Mouse (Mus musculus) thymus, adult 18-20 months (tissue): ENCODE results near the gene Med12l.
"Not testable (repeated sequence)": the region's sequence is repeated elsewhere in the genome, so short reads cannot be mapped to it uniquely, and the experiment has no call there.

Source experiments
- DNase-seq, 2 experiments: peaks; one replicate each; pipeline ENCODE4 v3.0.0; 2022; ENCODE audit warnings: mixed read lengths in 2 of 2

The Med12l gene

GRCm38 (mm10) chr3:59102146-59102545, 96.5 kb downstream of the Med12l start:
- DNase-seq: no peak

GRCm38 (mm10) chr3:59104462-59104861, 98.8 kb downstream of the Med12l start:
- DNase-seq: no peak

DNA sequence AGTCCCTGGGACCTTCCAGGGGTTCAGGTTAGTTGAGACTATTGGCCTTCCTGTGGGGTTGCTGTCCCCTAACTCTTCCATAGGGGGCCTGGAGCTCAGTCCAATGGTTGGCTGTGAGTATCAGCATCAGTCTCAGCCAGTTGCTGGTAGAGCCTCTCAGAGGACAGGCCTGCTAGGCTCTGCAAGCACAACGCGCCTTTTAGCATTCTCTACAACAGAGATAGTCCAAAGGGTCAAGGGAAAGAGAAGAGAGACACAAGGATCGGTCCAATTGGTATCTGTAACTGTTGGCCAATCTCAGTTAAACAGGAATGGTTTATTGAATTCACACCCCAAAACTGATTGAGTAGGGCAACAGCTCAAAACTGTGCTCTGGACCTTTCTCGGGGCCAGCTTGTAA, 101.8 kb downstream of the Med12l start:
- DNase-seq: no peak

GRCm38 (mm10) chr3:59109834-59110233, 104.2 kb downstream of the Med12l start:
- not testable (repeated sequence) for DNase-seq

- DNase-seq: no peak
These were observed 106.3 kb downstream of the Med12l start for GRCm38 (mm10) chr3:59111944-59112343.

GRCm38 (mm10) chr3:59113291-59113690, 107.7 kb downstream of the Med12l start:
- DNase-seq: not testable (repeated sequence)

GRCm38 (mm10) chr3:59113973-59114517, 108.4 kb downstream of the Med12l start:
- DNase-seq: no peak

DNA sequence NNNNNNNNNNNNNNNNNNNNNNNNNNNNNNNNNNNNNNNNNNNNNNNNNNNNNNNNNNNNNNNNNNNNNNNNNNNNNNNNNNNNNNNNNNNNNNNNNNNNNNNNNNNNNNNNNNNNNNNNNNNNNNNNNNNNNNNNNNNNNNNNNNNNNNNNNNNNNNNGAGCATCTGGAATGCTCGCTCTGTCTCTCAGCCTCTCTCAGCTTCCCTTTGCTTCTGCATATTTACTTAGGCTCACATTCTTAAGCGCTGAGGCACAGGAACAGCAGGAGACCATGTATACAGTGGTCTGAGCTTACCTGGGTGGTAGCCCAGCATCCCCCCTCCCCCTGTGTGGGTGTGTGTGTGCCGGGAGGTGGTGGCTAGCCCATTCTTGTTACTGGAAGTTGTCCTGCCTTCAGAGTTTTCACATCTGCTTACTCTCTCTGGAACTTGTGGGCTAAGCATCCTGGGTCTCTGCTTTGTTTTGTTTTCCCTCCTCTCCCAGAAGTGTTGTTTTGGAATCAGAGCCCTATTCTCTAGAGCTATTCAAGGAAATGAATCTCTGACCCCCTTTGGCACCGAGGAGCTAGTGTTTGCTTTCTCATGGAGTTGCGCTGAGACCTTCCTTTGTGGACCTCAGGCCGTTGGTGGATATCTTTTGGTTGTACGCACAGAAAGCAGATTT, 115.6 kb downstream of the Med12l start:
- DNase-seq: no peak

DNA sequence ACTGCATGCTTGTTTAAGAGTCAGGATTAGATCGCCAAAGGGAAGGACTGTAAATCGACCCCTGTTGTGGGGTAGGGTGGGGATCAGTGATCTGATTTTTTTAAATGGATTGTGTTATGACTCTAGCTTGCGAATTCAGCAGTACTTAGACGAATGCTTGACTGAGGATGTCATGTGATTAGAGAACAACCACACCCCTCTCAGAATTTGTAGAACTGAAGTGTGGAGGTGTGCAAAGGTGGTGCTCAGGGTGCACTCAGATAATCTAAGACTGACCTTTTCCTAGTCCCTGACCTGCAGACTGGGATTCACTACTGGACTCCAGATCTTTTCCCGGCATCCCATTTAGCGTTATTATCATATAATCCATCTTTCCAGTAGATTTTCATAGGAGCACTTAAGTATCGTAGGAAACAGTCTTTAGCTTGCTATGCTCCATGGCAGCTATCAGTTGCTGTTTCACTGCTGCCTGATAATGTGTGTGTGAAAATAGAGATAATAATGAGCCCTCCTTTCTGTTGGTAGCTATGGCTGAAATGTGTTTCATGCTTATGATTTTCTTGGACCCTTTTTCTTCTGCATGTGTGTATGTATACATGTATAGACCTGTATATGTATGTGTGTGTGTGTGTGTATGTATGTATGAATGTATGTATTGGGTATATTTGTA, 116.3 kb downstream of the Med12l start:
- no peak for DNase-seq

DNA sequence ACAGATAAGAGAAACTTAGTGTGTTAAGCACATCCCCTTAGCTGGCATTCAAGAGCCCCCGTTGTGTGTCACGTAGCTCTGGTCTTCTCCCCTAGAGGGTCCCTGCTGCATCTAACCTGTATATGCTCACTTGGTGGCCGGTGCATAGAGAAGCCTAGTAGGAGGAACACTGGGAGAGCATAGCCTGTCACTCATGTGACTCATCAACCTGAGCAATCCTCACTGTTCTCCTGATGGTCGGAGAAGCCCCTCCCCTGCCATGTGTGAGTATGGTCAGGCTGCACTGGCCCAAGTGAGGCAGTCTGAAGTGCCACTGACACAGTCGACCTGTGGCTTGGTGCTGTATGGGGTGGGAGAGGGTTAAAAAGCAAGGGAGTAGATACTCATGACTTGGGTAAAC, 119.4 kb downstream of the Med12l start:
- DNase-seq: no peak

DNA sequence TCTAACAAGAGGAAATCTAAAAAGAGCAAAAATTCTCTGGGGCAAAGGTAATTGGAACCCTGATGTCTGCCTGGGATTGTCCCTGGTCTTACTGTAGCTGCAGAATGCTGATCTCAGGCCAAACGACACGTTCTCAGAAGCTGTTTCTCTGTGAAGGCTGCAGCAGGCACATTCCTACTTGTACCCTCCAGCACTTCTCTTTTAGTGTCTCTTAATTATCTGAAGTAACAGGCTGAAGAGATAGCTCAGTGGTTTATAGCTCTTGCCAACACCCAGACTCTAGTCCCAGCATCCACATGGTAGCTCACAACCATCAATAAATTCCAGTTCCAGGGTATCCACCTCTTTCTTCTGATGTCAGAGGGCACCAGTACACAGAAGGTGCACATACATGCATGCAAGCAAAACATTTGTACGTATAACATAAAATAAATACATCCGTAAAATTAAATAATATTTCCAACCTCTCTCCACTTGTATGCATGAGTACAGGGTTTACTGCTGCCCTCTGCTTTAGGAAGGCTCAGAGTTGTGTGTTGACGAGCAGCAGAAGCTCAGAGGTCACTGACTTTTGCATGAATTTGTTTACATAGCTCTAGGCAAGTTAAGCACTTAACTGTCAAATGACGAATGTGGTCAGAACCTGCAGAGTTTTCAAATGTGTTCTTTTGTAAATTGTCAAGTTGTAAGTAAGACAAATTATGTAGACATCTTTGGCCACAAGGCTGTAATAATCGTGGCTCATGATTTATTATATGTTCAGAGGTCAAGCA, 120.3 kb downstream of the Med12l start:
- no peak for DNase-seq

DNA sequence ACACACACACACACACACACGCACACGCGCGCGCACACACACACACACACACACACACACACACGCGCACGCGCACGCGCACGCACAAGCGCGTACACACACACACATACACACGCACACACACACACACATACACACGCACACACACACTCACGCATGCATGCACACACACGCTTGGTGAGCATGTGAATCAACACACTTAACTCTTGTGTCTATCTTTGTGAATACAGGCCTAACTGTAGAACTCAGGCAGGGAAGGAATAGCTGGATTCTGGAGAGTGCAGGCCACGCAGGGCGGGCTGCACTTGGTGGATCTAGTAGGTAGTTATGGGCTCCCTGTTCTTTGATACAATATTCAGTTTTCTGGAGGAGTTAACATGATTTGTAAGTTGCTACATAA, 123.1 kb downstream of the Med12l start:
- no peak for DNase-seq

DNA sequence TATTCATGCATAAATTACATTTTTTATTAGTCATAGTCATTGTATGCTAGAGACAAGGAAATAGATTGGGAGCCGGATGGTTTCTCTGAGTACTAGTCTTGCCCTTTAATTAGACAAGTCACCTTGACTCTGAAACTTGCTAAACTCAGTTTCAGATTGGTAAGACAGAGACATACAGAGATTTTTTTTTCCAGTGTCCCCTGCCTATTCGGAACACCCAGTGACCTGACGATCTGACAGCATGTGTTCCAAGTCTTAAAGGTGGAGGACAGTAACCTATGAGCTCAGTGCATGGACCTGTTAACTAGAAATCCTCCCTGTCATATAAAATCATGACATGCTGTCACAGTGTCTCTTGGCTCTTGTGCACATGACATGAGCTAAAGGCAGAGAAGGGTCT, 123.9 kb downstream of the Med12l start:
- no peak for DNase-seq

- peak in 1 of 2 experiments; percentile 17 for DNase-seq
These were observed 124.8 kb downstream of the Med12l start for GRCm38 (mm10) chr3:59130431-59130830.

DNA sequence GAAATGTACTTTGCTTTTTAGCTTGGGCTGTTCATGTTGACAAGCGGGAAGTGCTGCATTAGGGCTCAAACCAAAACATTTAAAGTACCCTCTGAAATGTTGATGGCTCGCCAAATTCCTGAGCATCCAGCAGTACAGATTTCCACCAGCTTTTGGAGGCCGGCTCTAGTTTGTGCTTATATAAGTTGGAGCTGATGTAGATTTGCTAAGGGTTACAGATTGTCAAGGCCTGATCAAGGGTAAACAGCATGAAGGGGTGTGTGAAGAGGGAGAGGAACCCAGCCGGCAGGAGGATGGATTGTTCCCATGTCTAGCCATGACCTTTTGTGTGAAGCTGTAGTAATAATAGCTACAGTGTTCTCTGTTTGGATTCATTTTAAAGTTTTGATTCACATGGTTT, 125.5 kb downstream of the Med12l start:
- no peak for DNase-seq

GRCm38 (mm10) chr3:59131966-59132365, 126.3 kb downstream of the Med12l start:
- DNase-seq: no peak

DNA sequence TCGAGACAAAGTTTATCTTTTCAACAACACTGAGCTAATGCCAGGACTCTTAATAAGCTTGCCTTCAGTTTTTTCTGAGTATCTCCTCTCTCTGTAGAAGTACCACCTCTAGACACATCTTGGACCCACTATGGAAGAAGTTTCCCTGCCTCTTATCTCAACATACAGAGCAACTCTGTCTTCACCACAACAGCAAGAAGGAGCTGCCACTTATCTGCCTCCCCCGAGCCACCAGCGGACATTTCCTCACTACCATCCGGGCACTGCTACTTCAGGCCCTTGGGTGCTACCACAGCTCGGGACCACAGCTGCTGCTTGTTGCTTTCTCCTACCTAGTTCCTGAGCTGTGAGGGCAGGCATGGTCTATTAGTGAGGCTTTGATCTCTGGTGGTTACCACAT, 127.6 kb downstream of the Med12l start:
- DNase-seq: no peak

DNA sequence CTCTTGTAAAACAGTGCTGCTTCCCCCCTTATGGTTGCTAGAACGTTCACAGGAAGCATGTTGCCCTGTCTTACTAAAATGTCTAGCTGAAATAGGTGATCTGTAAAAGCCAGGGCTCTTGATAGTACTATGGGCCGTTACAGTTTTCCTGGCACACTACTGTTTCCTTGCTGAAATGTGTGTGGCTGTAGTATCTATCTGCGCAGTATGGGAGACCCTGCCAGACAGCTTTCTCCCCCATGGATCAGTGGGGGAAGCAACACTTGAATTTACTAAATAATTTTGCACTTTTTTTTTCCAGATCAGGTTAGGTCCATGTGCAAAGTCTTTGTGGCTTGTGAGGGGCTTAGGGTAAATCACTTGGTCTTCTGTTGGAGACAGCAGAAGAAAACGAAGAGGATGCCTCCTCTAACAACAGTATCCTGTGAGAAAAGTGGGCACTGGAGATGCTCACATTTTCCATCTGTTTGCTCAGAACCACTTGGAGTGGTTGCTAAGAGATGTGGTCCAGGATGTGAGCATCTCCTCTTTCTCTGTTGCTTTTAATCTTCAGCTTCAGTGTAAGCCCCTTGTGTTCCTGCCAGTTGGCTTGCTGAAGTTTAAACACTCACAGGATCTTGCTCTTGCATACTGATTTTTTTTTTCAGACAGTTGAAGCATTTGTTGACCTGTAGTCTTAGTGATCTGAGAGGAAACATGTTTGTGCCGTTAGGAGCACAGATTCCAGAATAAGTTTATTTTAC, 130.5 kb downstream of the Med12l start:
- DNase-seq: no peak

GRCm38 (mm10) chr3:59138946-59139468, 133.4 kb downstream of the Med12l start:
- no peak for DNase-seq

DNA sequence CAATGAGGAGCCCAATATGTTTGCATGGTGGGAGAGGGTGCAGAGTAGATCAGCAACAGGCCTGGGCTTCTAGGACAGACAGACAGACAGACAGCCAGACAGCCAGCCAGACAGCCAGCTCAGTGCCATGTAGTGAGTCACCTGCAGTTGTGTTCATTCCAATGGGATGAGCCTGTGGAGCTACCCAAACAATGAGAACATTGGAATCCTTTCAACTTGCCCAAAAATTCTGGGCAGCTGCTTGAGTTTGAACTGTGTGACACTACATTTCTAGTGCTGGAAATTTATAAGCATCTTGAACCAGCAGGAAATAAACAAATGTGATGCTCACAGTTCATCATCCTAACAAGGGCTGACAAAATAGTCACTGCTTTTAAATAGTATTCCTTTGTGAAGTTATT, 134.0 kb downstream of the Med12l start:
- DNase-seq: no peak

GRCm38 (mm10) chr3:59140115-59140514, 134.5 kb downstream of the Med12l start:
- DNase-seq: no peak

GRCm38 (mm10) chr3:59140941-59141340, 135.3 kb downstream of the Med12l start:
- not testable (repeated sequence) for DNase-seq
